Mouse (Mus musculus) embryo, embryonic 9.5 days (tissue): ENCODE results near the gene Plcz1.

ENCODE experiments used
- DNase-seq: peaks from one replicate; pipeline ENCODE4 v3.0.0-alpha.2; 2017; ENCODE audit errors: extremely low spot score

The Plcz1 gene

DNA sequence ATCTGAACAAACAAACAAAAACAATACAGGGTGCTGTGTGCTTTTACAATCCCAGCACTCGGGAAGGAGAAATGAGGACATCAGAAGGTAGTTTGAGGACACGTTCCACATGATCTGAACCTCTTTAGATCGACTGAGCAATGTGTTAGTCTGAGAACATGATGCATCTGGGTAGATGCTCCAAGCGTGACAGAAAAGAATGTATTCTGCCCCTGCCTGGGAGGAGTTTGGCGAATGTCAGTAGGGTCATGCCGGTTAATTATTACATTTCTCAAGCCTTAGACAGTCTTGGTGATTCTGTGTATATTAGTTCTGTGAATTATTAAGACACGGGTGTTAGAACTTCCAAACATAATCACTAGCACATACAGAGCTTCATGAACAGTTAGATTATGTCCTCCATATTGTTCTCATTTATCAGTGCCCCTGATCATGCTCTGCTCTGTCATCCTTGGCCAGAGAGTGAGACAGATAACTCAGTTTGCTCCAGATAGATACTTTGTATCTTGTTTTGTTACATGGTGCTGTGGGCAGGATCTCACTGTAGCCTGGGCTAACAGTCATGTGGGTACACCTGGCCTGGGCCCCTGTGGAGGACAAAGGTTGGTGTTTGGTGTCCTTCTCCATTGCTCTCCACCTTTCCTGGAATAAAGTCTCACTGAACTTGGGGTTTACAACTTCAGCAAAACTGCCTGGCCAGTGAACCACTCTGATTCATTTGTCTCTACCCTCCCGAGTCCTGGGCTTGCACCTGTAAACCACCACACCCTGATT, 94.0 kb downstream of the Plcz1 start:
- DNase-seq, result no peak
